Mouse (Mus musculus) limb, embryonic 11.5 days (tissue): ENCODE data around the gene Ubr2. TPM values are rescaled to one million over a fixed set of nuclear protein-coding genes. Genes with fewer than 3 reads are reported as not detected.

ENCODE experiments used
- ATAC-seq: fragments of 200-750 bp; cut with Nextera tagmentation; 2 replicates; pipeline ENCODE4 v1.8.0; 2017; ENCODE audit warnings: low read depth; ENCODE audit not compliant: insufficient number of reproducible peaks, low FRiP score, low TSS enrichment
- DNase-seq: peaks from one replicate; pipeline ENCODE4 v3.0.0-alpha.2; 2015; ENCODE audit warnings: low spot score
- H3K27ac ChIP-seq: fragments of 300-500 bp; sonication (generic); replicated peaks from 2 replicates; pipeline ENCODE4 v1.5.1; 2014; ENCODE audit warnings: low read depth, mild to moderate bottlenecking, low read length
- H3K27me3 ChIP-seq: fragments of 300-500 bp; sonication (generic); 2 replicates; pipeline ENCODE4 v1.6.1; 2014; ENCODE audit warnings: mild to moderate bottlenecking, low read length, mixed read lengths; ENCODE audit not compliant: control insufficient read depth, insufficient read depth
- H3K36me3 ChIP-seq: fragments of 300-500 bp; sonication (generic); 2 replicates; pipeline ENCODE4 v1.6.1; 2014; ENCODE audit warnings: mild to moderate bottlenecking, low read length, moderate library complexity, mixed read lengths; ENCODE audit not compliant: control insufficient read depth, insufficient read depth
- H3K4me1 ChIP-seq: fragments of 300-500 bp; sonication (generic); 2 replicates; pipeline ENCODE4 v1.6.1; 2014; ENCODE audit warnings: low read length, mixed read lengths; ENCODE audit not compliant: control insufficient read depth, insufficient read depth
- H3K4me2 ChIP-seq: fragments of 300-500 bp; sonication (generic); 2 replicates; pipeline ENCODE4 v1.6.1; 2014; ENCODE audit warnings: low read depth, mild to moderate bottlenecking, moderate library complexity; ENCODE audit not compliant: severe bottlenecking
- H3K4me3 ChIP-seq: fragments of 300-500 bp; sonication (generic); 2 replicates; pipeline ENCODE4 v1.5.1; 2014; ENCODE audit warnings: low read depth, low read length
- H3K9ac ChIP-seq: fragments of 300-500 bp; sonication (generic); 2 replicates; pipeline ENCODE4 v1.6.1; 2014; ENCODE audit warnings: mild to moderate bottlenecking, low read length
- H3K9me3 ChIP-seq: fragments of 300-500 bp; sonication (generic); 2 replicates; pipeline ENCODE4 v1.6.1; 2016; ENCODE audit warnings: low read length; ENCODE audit not compliant: control insufficient read depth
- WGBS: fragments of 180-500 bp; shearing (Covaris S2); extraction: QIAGEN DNeasy Blood & Tissue Kit; methylation state at CpG from one replicate; pipeline ENCODE4 v1.1.7; 2014; 5-methylcytosine and 5-hydroxymethylcytosine counted together
- polyA plus RNA-seq: library from polyadenylated mRNA; unstranded; fragments of >200 nt; fragmentation: Nextera tagmentation; extraction: Ambion mirVana; gene quantifications from 2 replicates; pipeline ENCODE4 v1.2.1, GENCODE M21; 2014

The Ubr2 gene
- polyA plus RNA-seq, 1 experiment from 2014 or later: 20.2 TPM

DNA sequence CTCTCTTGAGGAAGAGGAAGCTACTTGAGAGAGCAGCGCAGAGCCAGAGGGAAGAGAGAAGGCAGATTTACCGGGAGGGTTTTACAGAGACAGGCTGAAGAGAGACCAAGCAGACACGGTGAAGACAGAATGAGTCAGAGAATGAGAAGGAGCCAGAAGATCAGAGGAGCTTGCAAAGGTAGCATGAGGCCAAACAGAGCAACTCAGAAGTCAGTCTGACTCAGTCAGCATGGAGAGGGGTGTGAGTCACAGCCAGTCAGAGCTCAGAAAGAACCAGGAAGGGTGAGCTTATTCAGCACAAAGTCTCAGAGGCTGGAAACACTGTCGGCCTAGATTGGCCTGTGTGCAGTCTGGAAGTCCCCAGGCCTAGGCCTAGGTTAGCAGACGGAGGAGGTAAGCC, 77.4 kb downstream of the Ubr2 start:
- Histone ChIP-seq H3K9me3 (no peaks in the 10 kb centered on the region), H3K27me3 (no peaks in the 10 kb centered on the region), H3K9ac (no peak overlapping the region), H3K36me3 (peaks cover 29% of the 10 kb centered on the region), H3K4me2 (no peak overlapping the region), H3K4me3 (no peak overlapping the region), H3K27ac (no peak overlapping the region), H3K4me1 (no peaks in the 10 kb centered on the region)
- DNase-seq (no peak), ATAC-seq (no peak)
- 95% methylated on average over 5 of the region's 5 CpGs for WGBS

DNA sequence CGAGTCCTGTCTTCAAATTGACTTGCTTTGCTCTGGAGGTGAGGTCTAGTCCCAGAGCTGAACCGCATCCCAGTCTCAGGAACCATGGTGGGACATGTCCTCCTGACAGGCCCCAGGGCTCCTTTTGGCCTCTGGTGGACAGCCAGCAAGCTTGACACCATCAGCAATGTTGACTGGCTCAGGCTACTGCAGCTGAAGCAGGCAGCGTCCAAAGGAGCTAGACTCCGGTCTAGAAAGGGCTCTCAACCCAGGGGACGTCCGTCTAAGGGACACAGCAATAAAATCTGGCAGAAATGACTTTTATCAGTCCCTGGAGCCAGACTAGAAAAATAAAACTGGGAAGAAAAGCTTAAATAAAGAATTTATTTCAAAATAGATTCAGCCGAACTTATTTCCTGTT, 80.5 kb downstream of the Ubr2 start:
- Histone ChIP-seq H3K4me3 (no peak overlapping the region), H3K4me1 (no peaks in the 10 kb centered on the region), H3K9me3 (no peaks in the 10 kb centered on the region), H3K27ac (no peak overlapping the region), H3K27me3 (no peaks in the 10 kb centered on the region), H3K4me2 (no peak overlapping the region), H3K36me3 (peaks cover 18% of the 10 kb centered on the region), H3K9ac (no peak overlapping the region)
- WGBS: 90% methylated on average over 7 of the region's 7 CpGs
- DNase-seq: no peak
- ATAC-seq: no peak

GRCm38 (mm10) chr17:46929277-46929676, 81.1 kb downstream of the Ubr2 start:
- ATAC-seq: no peak
- Histone ChIP-seq H3K4me3 (no peak overlapping the region), H3K4me2 (no peak overlapping the region), H3K9ac (no peak overlapping the region), H3K4me1 (no peaks in the 10 kb centered on the region), H3K36me3 (peaks cover 18% of the 10 kb centered on the region), H3K9me3 (no peaks in the 10 kb centered on the region), H3K27ac (no peak overlapping the region), H3K27me3 (no peaks in the 10 kb centered on the region)
- 71% methylated on average over 12 of the region's 12 CpGs for WGBS
- no peak for DNase-seq

GRCm38 (mm10) chr17:46927781-46928180, 82.6 kb downstream of the Ubr2 start:
- Histone ChIP-seq H3K27me3 (no peaks in the 10 kb centered on the region), H3K9me3 (no peaks in the 10 kb centered on the region), H3K4me1 (no peaks in the 10 kb centered on the region), H3K36me3 (peaks cover 12% of the 10 kb centered on the region), H3K27ac (no peak overlapping the region), H3K9ac (no peak overlapping the region), H3K4me3 (no peak overlapping the region), H3K4me2 (no peak overlapping the region)
- no peak for ATAC-seq
- DNase-seq: no peak
- WGBS: 94% methylated on average over 5 of the region's 5 CpGs

DNA sequence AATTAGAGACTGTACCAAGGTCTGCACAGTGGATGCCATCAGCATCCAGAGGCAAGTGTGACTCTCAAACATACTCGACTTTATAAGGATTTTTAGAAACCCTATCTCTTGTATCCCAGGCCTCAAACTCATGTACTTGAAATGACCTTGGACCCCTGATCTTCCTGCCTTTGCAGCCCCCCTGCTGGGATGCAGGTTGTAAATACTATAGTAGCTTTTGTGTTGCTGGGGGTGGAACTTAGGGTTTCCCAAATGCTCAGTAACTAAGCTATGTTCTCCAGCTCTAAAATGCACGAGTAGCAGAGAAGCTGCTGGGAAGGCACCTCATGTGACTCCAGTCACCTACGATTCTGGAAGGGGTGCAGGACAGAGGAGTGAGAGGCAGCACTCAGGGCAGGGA, 83.4 kb downstream of the Ubr2 start:
- 74% methylated on average over 3 of the region's 3 CpGs for WGBS
- Histone ChIP-seq H3K4me2 (no peak overlapping the region), H3K36me3 (peaks cover 8% of the 10 kb centered on the region), H3K4me3 (no peak overlapping the region), H3K27me3 (no peaks in the 10 kb centered on the region), H3K9ac (no peak overlapping the region), H3K9me3 (no peaks in the 10 kb centered on the region), H3K27ac (no peak overlapping the region), H3K4me1 (no peaks in the 10 kb centered on the region)
- no peak for DNase-seq
- ATAC-seq: no peak

- H3K27me3 ChIP-seq: no peaks in the 10 kb centered on the region
- no peaks in the 10 kb centered on the region for H3K9me3 ChIP-seq
- no peak overlapping the region for H3K9ac ChIP-seq
- no peak overlapping the region for H3K4me2 ChIP-seq
- no peak overlapping the region for H3K4me3 ChIP-seq
- no peak overlapping the region for H3K27ac ChIP-seq
- ATAC-seq (no peak), DNase-seq (no peak)
- H3K36me3 ChIP-seq: peaks cover 5% of the 10 kb centered on the region; the same call in 1 of the 2 replicates
- no peaks in the 10 kb centered on the region for H3K4me1 ChIP-seq
- 60% methylated on average over 6 of the region's 6 CpGs for WGBS
Measured at GRCm38 (mm10) chr17:46926192-46926591, 84.2 kb downstream of the Ubr2 start.

DNA sequence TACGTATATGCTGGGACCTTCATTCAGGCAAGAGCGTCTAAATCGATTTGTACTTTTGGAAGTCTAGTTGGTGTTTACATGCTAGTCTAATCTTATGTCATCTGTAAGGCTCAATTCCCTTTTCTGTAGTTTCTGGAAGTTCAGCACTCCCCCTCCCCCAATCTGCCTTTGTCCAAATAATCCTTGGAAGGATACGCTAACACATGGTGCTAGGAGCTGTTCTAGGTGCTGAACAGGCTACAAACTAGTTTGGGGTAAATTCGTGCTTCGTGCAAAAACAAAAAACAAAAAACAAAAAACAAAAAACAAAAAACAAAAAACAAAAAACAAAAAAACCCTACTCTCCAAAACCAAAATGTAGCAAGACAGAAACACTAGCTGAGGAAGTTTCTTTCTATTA, 89.5 kb downstream of the Ubr2 start:
- no peak for ATAC-seq
- H3K9ac ChIP-seq: no peak overlapping the region
- no peaks in the 10 kb centered on the region for H3K9me3 ChIP-seq
- H3K36me3 ChIP-seq: no peaks in the 10 kb centered on the region
- H3K27me3 ChIP-seq: no peaks in the 10 kb centered on the region
- H3K4me3 ChIP-seq: no peak overlapping the region
- no peak overlapping the region for H3K27ac ChIP-seq
- H3K4me2 ChIP-seq: no peak overlapping the region
- no peaks in the 10 kb centered on the region for H3K4me1 ChIP-seq
- DNase-seq: peak; percentile 73
- WGBS: 68% methylated on average over 6 of the region's 6 CpGs

- Histone ChIP-seq H3K9me3 (no peaks in the 10 kb centered on the region), H3K4me1 (no peaks in the 10 kb centered on the region), H3K4me2 (no peak overlapping the region), H3K27me3 (no peaks in the 10 kb centered on the region), H3K27ac (no peak overlapping the region), H3K4me3 (no peak overlapping the region), H3K9ac (no peak overlapping the region), H3K36me3 (no peaks in the 10 kb centered on the region)
- ATAC-seq (no peak), DNase-seq (no peak)
- 9% methylated on average over 4 of the region's 4 CpGs for WGBS
Measured at GRCm38 (mm10) chr17:46918951-46919350, 91.4 kb downstream of the Ubr2 start.

DNA sequence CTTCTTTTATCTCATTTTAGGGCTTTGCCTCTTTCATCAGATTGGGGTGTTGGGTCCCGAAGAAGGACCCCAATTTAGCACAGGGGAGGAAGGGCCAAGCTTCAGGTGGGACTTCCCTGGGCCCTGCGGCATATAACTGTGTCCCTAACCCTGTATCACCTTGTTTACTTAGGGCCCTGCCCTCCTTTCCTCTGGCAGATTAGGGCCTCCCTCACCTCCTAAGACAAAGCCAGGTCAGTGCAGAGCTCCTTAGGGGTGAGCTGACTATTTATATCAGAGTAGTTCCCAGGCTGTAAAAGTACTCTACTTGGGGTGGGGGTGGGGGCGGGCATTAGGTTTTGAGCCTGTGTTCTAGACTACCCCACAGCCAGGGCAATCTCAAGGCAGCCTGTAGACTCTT, 95.2 kb downstream of the Ubr2 start:
- H3K9me3 ChIP-seq: no peaks in the 10 kb centered on the region

More for the DNA sequence above, 95.2 kb downstream of the Ubr2 start:
- Histone ChIP-seq H3K27me3 (no peaks in the 10 kb centered on the region), H3K9ac (no peak overlapping the region), H3K4me3 (no peak overlapping the region), H3K36me3 (no peaks in the 10 kb centered on the region), H3K4me2 (no peak overlapping the region), H3K4me1 (no peaks in the 10 kb centered on the region), H3K27ac (no peak overlapping the region)
- ATAC-seq: no peak
- 59% methylated on average over 3 of the region's 3 CpGs for WGBS
- DNase-seq: no peak
